Mouse (Mus musculus): ENCODE data around the gene 1110032F04Rik.
"Not testable (repeated sequence)": the region's sequence is repeated elsewhere in the genome, so short reads cannot be mapped to it uniquely, and the experiment has no call there.

Gene 1110032F04Rik

GRCm38 (mm10) chr3:68869211-68869690, at the start of gene 1110032F04Rik:
Gene 1110032F04Rik, plus strand, starts transcription at chr3:68869586.
- DNase-seq: no peak

GRCm38 (mm10) chr3:68821406-68821805, 48.0 kb upstream of the 1110032F04Rik start:
- DNase-seq: no peak

GRCm38 (mm10) chr3:68821926-68822341, 47.5 kb upstream of the 1110032F04Rik start:
- peak; percentile 7 for DNase-seq

- peak; percentile 45 for DNase-seq
Observed at GRCm38 (mm10) chr3:68823876-68824764, 45.3 kb upstream of the 1110032F04Rik start.

GRCm38 (mm10) chr3:68824765-68825090, 44.7 kb upstream of the 1110032F04Rik start:
- no peak for DNase-seq

GRCm38 (mm10) chr3:68825151-68825550, 44.2 kb upstream of the 1110032F04Rik start:
- no peak for DNase-seq

- DNase-seq: no peak
Observed at GRCm38 (mm10) chr3:68827671-68828070, 41.7 kb upstream of the 1110032F04Rik start.

- no peak for DNase-seq
Observed at GRCm38 (mm10) chr3:68829944-68830343, 39.4 kb upstream of the 1110032F04Rik start.

- no peak for DNase-seq
Observed at GRCm38 (mm10) chr3:68836857-68837499, 32.4 kb upstream of the 1110032F04Rik start.

GRCm38 (mm10) chr3:68840206-68840605, 29.2 kb upstream of the 1110032F04Rik start:
- DNase-seq: no peak

- DNase-seq: no peak
Observed at GRCm38 (mm10) chr3:68844025-68844424, 25.4 kb upstream of the 1110032F04Rik start.

GRCm38 (mm10) chr3:68848323-68848722, 21.1 kb upstream of the 1110032F04Rik start:
- no peak for DNase-seq

GRCm38 (mm10) chr3:68852414-68852813, 17.0 kb upstream of the 1110032F04Rik start:
- DNase-seq: no peak

GRCm38 (mm10) chr3:68869691-68870567, 543 bp downstream of the 1110032F04Rik start:
- no peak for DNase-seq

- DNase-seq: no peak
Observed at GRCm38 (mm10) chr3:68870568-68870950, 1.2 kb downstream of the 1110032F04Rik start.

GRCm38 (mm10) chr3:68874079-68874478, 4.7 kb downstream of the 1110032F04Rik start:
- no peak for DNase-seq

GRCm38 (mm10) chr3:68886845-68887244, 17.5 kb downstream of the 1110032F04Rik start:
- DNase-seq: no peak

GRCm38 (mm10) chr3:68895426-68895825, 26.0 kb downstream of the 1110032F04Rik start:
- no peak for DNase-seq

GRCm38 (mm10) chr3:68897154-68897553, 27.8 kb downstream of the 1110032F04Rik start:
- no peak for DNase-seq

- DNase-seq: not testable (repeated sequence)
Observed at GRCm38 (mm10) chr3:68902636-68903035, 33.2 kb downstream of the 1110032F04Rik start.

GRCm38 (mm10) chr3:68904902-68905778, 35.8 kb downstream of the 1110032F04Rik start:
- DNase-seq: no peak

GRCm38 (mm10) chr3:68907509-68907908, 38.1 kb downstream of the 1110032F04Rik start:
- no peak for DNase-seq
